In the genomic region with DNA sequence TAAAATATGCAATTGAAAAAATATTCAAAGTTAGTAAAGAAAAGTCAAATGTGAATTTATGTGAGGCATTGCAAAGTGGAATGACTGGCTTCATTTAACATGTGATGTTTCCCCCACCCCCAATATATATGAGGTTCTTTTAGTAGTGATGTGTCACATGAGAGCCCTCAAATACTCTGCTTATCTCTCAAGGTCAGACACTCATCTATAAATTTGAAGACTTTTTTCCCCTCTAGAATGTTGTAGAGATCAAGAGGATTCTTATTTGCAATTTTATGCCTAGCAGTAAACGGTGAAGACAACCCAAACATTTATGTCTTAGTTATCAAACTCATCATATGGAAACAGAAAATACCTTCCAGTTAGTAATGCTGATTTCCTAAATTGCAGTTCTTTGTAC, we compare ENCODE assay signal across 21 mouse cellular contexts.
DNase-seq lines count a peak whose midpoint lies in the region; ATAC-seq and TF ChIP-seq lines count a peak whose summit lies in the region.
"Had no signal": no experiment of that assay in that cellular context is flagged by ENCODE, and none has a peak within 500 bp of the region (broad histone marks: within the 10 kb centered on the region; RNA-seq: fewer than 3 reads in every experiment).

No protein-coding gene starts in this region.

- H3K9ac ChIP-seq in hindbrain, embryonic 14.5 days = no peak overlapping the region
- no peak overlapping the region for H3K9ac ChIP-seq in hindbrain, embryonic 16.5 days (ENCODE audit: low read depth, low read length)
- no peak overlapping the region for H3K9ac ChIP-seq in midbrain, embryonic 11.5 days (ENCODE audit: low read length)
- H3K9ac ChIP-seq in midbrain, embryonic 15.5 days = no peak overlapping the region

- whole genome bisulfite sequencing in hindbrain, embryonic 14.5 days = 82% methylated on average over 1 of the region's 1 CpGs
- 86% methylated on average over 1 of the region's 1 CpGs for WGBS in hindbrain, embryonic 16.5 days
- WGBS in midbrain, embryonic 11.5 days = 90% methylated on average over 1 of the region's 1 CpGs
- 84% methylated on average over 1 of the region's 1 CpGs for WGBS in midbrain, embryonic 15.5 days

- no peaks in the 10 kb centered on the region for H3K27me3 ChIP-seq in hindbrain, embryonic 14.5 days (ENCODE audit: control insufficient read depth, insufficient read depth, low read length)
- no peaks in the 10 kb centered on the region for H3K27me3 ChIP-seq in hindbrain, embryonic 16.5 days (replicated peaks; ENCODE audit: control insufficient read depth, insufficient read depth, low read length)
- no peaks in the 10 kb centered on the region for H3K27me3 ChIP-seq in midbrain, embryonic 11.5 days (ENCODE audit: control insufficient read depth, insufficient read depth, low read length)
- H3K27me3 ChIP-seq in midbrain, embryonic 15.5 days (replicated peaks) = no peaks in the 10 kb centered on the region
- H3K27me3 ChIP-seq in G1E (ENCODE audit: insufficient read depth, low read length) = no peaks in the 10 kb centered on the region
- H3K27me3 ChIP-seq: CH12.LX, Patski had no signal

- TF ChIP-seq CTCF in G1E (IDR thresholded peaks at IDR 0.05; ENCODE audit: low read depth, low read length) = no peak

- no peaks in the 10 kb centered on the region for H3K9me3 ChIP-seq in hindbrain, embryonic 14.5 days (ENCODE audit: control insufficient read depth, low read length)
- H3K9me3 ChIP-seq in hindbrain, embryonic 16.5 days (ENCODE audit: control insufficient read depth, low read length) = no peaks in the 10 kb centered on the region
- H3K9me3 ChIP-seq in midbrain, embryonic 11.5 days (ENCODE audit: control insufficient read depth, low read length) = no peaks in the 10 kb centered on the region
- H3K9me3 ChIP-seq in midbrain, embryonic 15.5 days = no peaks in the 10 kb centered on the region
- no peaks in the 10 kb centered on the region for H3K9me3 ChIP-seq in G1E (replicated peaks)

- no peak overlapping the region for H3K27ac ChIP-seq in hindbrain, embryonic 14.5 days
- H3K27ac ChIP-seq in hindbrain, embryonic 16.5 days (ENCODE audit: low read depth, low read length) = no peak overlapping the region
- no peak overlapping the region for H3K27ac ChIP-seq in midbrain, embryonic 11.5 days (ENCODE audit: low read depth, low read length)
- H3K27ac ChIP-seq in midbrain, embryonic 15.5 days = no peak overlapping the region

- no peak for ATAC-seq in hindbrain, embryonic 14.5 days (ENCODE audit: low FRiP score)
- no peak for ATAC-seq in hindbrain, embryonic 16.5 days
- no peak for ATAC-seq in midbrain, embryonic 11.5 days (ENCODE audit: low FRiP score)
- ATAC-seq in midbrain, embryonic 15.5 days (replicated peaks) = no peak
- peak; percentile 91 for ATAC-seq in G1E (ENCODE audit: extremely low read depth, insufficient number of reproducible peaks, low FRiP score, poor library complexity, severe bottlenecking)
- ATAC-seq: activated CD4-positive, CD25-positive, alpha-beta regulatory T cell, adult 4 months; CD4-positive, CD25-positive, alpha-beta regulatory T cell, adult 4 months; Patski had no signal

- H3K4me1 ChIP-seq in hindbrain, embryonic 14.5 days (replicated peaks; ENCODE audit: control insufficient read depth, insufficient read depth, low read length) = no peaks in the 10 kb centered on the region
- H3K4me1 ChIP-seq in hindbrain, embryonic 16.5 days (ENCODE audit: control insufficient read depth, insufficient read depth, low read depth, low read length) = no peaks in the 10 kb centered on the region
- no peaks in the 10 kb centered on the region for H3K4me1 ChIP-seq in midbrain, embryonic 11.5 days (ENCODE audit: control insufficient read depth, insufficient read depth, low read length)
- H3K4me1 ChIP-seq in midbrain, embryonic 15.5 days = no peaks in the 10 kb centered on the region
- H3K4me1 ChIP-seq in G1E (ENCODE audit: insufficient read depth, low read depth, low read length) = peaks cover 9% of the 10 kb centered on the region; the same call in 1 of the 2 replicates

- H3K4me3 ChIP-seq in hindbrain, embryonic 14.5 days (replicated peaks; ENCODE audit: low read length) = no peak overlapping the region
- no peak overlapping the region for H3K4me3 ChIP-seq in hindbrain, embryonic 16.5 days (ENCODE audit: low read length)
- H3K4me3 ChIP-seq in midbrain, embryonic 11.5 days (ENCODE audit: low read depth, low read length) = no peak overlapping the region
- H3K4me3 ChIP-seq in midbrain, embryonic 15.5 days = no peak overlapping the region
- no peak overlapping the region for H3K4me3 ChIP-seq in G1E (ENCODE audit: low read depth, low read length)

- peak; percentile 7 for DNase-seq in hindbrain, embryonic 14.5 days (ENCODE audit: low spot score)
- peak; percentile 6 for DNase-seq in midbrain, embryonic 11.5 days (ENCODE audit: low spot score, missing footprints)
- DNase-seq in G1E (ENCODE audit: low spot score) = peak; percentile 1
- no peak for DNase-seq in heart, adult 9 months (ENCODE audit: low spot score in 2 of 2)
- DNase-seq: adrenal gland, adult 2 months; adrenal gland, adult 8-10 months; adrenal gland, postnatal 10 days; adrenal gland, postnatal 14 days; adrenal gland, postnatal 25 days; adrenal gland, postnatal 36 days; B cell, adult 2 months; cerebellum, adult 11 months; cerebellum, adult 11-12 months; cerebellum, adult 18-20 months; cerebellum, adult 2 months had no signal

- no peaks in the 10 kb centered on the region for H3K36me3 ChIP-seq in hindbrain, embryonic 14.5 days (replicated peaks; ENCODE audit: control insufficient read depth, insufficient read depth)
- H3K36me3 ChIP-seq in hindbrain, embryonic 16.5 days (ENCODE audit: control insufficient read depth, insufficient read depth, low read length) = no peaks in the 10 kb centered on the region
- no peaks in the 10 kb centered on the region for H3K36me3 ChIP-seq in midbrain, embryonic 11.5 days (ENCODE audit: control insufficient read depth, insufficient read depth, low read length)
- H3K36me3 ChIP-seq in midbrain, embryonic 15.5 days (replicated peaks) = no peaks in the 10 kb centered on the region
- H3K36me3 ChIP-seq in G1E (replicated peaks) = no peaks in the 10 kb centered on the region

- no peak overlapping the region for H3K4me2 ChIP-seq in hindbrain, embryonic 14.5 days (replicated peaks)
- no peak overlapping the region for H3K4me2 ChIP-seq in hindbrain, embryonic 16.5 days (ENCODE audit: low read length)
- no peak overlapping the region for H3K4me2 ChIP-seq in midbrain, embryonic 11.5 days
- no peak overlapping the region for H3K4me2 ChIP-seq in midbrain, embryonic 15.5 days

Comparison
In these comparisons a context has a peak if more than half of its experiments do, and no peak if none do; other contexts are left out.
1. DNase-seq: peak in hindbrain, embryonic 14.5 days (single experiment), midbrain, embryonic 11.5 days (single experiment) and G1E (single experiment); none in heart, adult 9 months (0 of 2).